ENCODE assay signal across 18 mouse cellular contexts in the genomic region with DNA sequence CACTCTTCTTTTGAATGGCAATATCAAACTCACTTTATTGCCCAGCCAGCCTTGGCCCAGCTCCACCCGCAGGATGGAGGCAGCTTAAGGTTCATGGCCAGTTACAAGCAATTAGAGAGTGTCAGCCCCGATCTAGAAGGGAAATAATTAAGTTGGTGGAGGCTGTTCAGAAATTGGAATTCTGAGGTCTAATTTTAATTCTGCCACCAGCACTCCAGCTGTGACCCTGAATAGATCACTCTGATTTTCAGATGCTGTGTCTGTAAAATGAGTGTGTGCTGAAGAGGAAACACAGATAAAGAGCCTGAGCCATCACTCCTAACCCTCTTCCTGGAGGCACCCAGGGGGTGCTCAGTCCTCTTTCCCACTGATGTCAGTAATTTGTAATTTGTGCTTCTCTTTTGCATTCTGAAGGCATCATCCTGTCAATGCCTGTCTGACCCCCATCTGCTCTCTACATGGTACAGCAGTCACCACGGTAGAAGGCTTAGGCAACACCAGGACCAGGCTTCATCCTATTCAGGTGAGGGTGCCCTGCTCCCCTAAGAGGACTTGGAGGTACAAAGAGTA. TPM values are rescaled to one million over a fixed set of nuclear protein-coding genes. Genes with fewer than 3 reads are reported as not detected.
A peak's percentile ranks its signal among the peaks of the same experiment; 100 is the strongest.
DNase-seq lines count a peak whose midpoint lies in the region; ATAC-seq and TF ChIP-seq lines count a peak whose summit lies in the region.
"Had no signal": no experiment of that assay in that cellular context is flagged by ENCODE, and none has a peak within 500 bp of the region (broad histone marks: within the 10 kb centered on the region; RNA-seq: fewer than 3 reads in every experiment).

No protein-coding gene starts in this region.

- TF ChIP-seq CTCF in hindbrain, postnatal 0 days (IDR thresholded peaks at IDR 0.05; ENCODE audit: low read depth) = no peak

- H3K4me1 ChIP-seq in midbrain, embryonic 12.5 days = peaks cover 10% of the 10 kb centered on the region
- no peaks in the 10 kb centered on the region for H3K4me1 ChIP-seq in midbrain, embryonic 11.5 days (ENCODE audit: control insufficient read depth, insufficient read depth, low read length)
- H3K4me1 ChIP-seq in forebrain, embryonic 12.5 days = peaks cover 10% of the 10 kb centered on the region
- H3K4me1 ChIP-seq in forebrain, embryonic 15.5 days = peaks cover 13% of the 10 kb centered on the region
- H3K4me1 ChIP-seq in hindbrain, postnatal 0 days (ENCODE audit: insufficient read depth, low read length) = peaks cover 4% of the 10 kb centered on the region; the same call in 1 of the 2 replicates
- H3K4me1 ChIP-seq: embryonic facial prominence, embryonic 15.5 days; liver, embryonic 15.5 days had no signal

- peak overlapping the region; percentile 49; the same call in 1 of the 2 replicates for H3K27ac ChIP-seq in midbrain, embryonic 12.5 days (replicated peaks)
- H3K27ac ChIP-seq in midbrain, embryonic 11.5 days (ENCODE audit: low read depth, low read length) = no peak overlapping the region
- H3K27ac ChIP-seq in forebrain, embryonic 12.5 days = peak overlapping the region; percentile 80
- peak overlapping the region; percentile 61 for H3K27ac ChIP-seq in forebrain, embryonic 15.5 days (replicated peaks)
- H3K27ac ChIP-seq in hindbrain, postnatal 0 days = no peak overlapping the region
- H3K27ac ChIP-seq: embryonic facial prominence, embryonic 15.5 days; liver, embryonic 15.5 days; stomach, postnatal 0 days had no signal

- 58% methylated on average over 3 of the region's 3 CpGs for WGBS in midbrain, embryonic 12.5 days
- 63% methylated on average over 3 of the region's 3 CpGs for WGBS in midbrain, embryonic 11.5 days
- WGBS in forebrain, embryonic 12.5 days = 45% methylated on average over 3 of the region's 3 CpGs
- WGBS in forebrain, embryonic 15.5 days = 13% methylated on average over 3 of the region's 3 CpGs
- 35% methylated on average over 3 of the region's 3 CpGs for WGBS in hindbrain, postnatal 0 days

- no peaks in the 10 kb centered on the region for H3K9me3 ChIP-seq in midbrain, embryonic 12.5 days
- no peaks in the 10 kb centered on the region for H3K9me3 ChIP-seq in midbrain, embryonic 11.5 days (ENCODE audit: control insufficient read depth, low read length)
- H3K9me3 ChIP-seq in forebrain, embryonic 12.5 days = no peaks in the 10 kb centered on the region
- no peaks in the 10 kb centered on the region for H3K9me3 ChIP-seq in forebrain, embryonic 15.5 days
- no peaks in the 10 kb centered on the region for H3K9me3 ChIP-seq in hindbrain, postnatal 0 days (ENCODE audit: low read length)
- H3K9me3 ChIP-seq: embryonic facial prominence, embryonic 15.5 days; G1E; liver, embryonic 15.5 days had no signal

- H3K27me3 ChIP-seq in midbrain, embryonic 12.5 days = no peaks in the 10 kb centered on the region
- no peaks in the 10 kb centered on the region for H3K27me3 ChIP-seq in midbrain, embryonic 11.5 days (ENCODE audit: control insufficient read depth, insufficient read depth, low read length)
- H3K27me3 ChIP-seq in forebrain, embryonic 12.5 days = no peaks in the 10 kb centered on the region
- H3K27me3 ChIP-seq in forebrain, embryonic 15.5 days = no peaks in the 10 kb centered on the region
- no peaks in the 10 kb centered on the region for H3K27me3 ChIP-seq in hindbrain, postnatal 0 days (ENCODE audit: insufficient read depth, low read length)
- H3K27me3 ChIP-seq: embryonic facial prominence, embryonic 15.5 days; liver, embryonic 15.5 days had no signal

- H3K9ac ChIP-seq in midbrain, embryonic 12.5 days (replicated peaks) = no peak overlapping the region
- no peak overlapping the region for H3K9ac ChIP-seq in midbrain, embryonic 11.5 days (ENCODE audit: low read length)
- H3K9ac ChIP-seq in forebrain, embryonic 12.5 days = no peak overlapping the region
- H3K9ac ChIP-seq in forebrain, embryonic 15.5 days (replicated peaks) = no peak overlapping the region
- no peak overlapping the region for H3K9ac ChIP-seq in hindbrain, postnatal 0 days (replicated peaks; ENCODE audit: low read length)
- H3K9ac ChIP-seq: embryonic facial prominence, embryonic 15.5 days; liver, embryonic 15.5 days had no signal

- no peak for DNase-seq in midbrain, embryonic 11.5 days (ENCODE audit: low spot score, missing footprints)
- peak; percentile 10 for DNase-seq in hindbrain, postnatal 0 days (ENCODE audit: low spot score)
- no peak for DNase-seq in B cell, adult 2 months
- no peak for DNase-seq in embryo, embryonic 9.5 days (ENCODE audit: extremely low spot score)
- DNase-seq: gastrocnemius, postnatal 10 days; heart, postnatal 10 days; right cerebral cortex, postnatal 25 days; thymus, postnatal 25 days had no signal

- ATAC-seq in midbrain, embryonic 12.5 days (ENCODE audit: low FRiP score, low read depth) = peak; percentile 65; the same call in 1 of the 2 replicates
- ATAC-seq in midbrain, embryonic 11.5 days (ENCODE audit: low FRiP score) = no peak; the same call in 1 of the 2 replicates
- ATAC-seq in forebrain, embryonic 12.5 days (ENCODE audit: low FRiP score) = peak; percentile 72
- peak; percentile 65 for ATAC-seq in forebrain, embryonic 15.5 days (replicated peaks)
- ATAC-seq in hindbrain, postnatal 0 days = peak; percentile 47; the same call in 1 of the 2 replicates
- ATAC-seq: CD4-positive, CD25-positive, alpha-beta regulatory T cell, adult 4 months; lung, postnatal 0 days had no signal

- H3K36me3 ChIP-seq in midbrain, embryonic 12.5 days = no peaks in the 10 kb centered on the region
- H3K36me3 ChIP-seq in midbrain, embryonic 11.5 days (ENCODE audit: control insufficient read depth, insufficient read depth, low read length) = no peaks in the 10 kb centered on the region
- no peaks in the 10 kb centered on the region for H3K36me3 ChIP-seq in forebrain, embryonic 12.5 days (replicated peaks)
- no peaks in the 10 kb centered on the region for H3K36me3 ChIP-seq in forebrain, embryonic 15.5 days
- no peaks in the 10 kb centered on the region for H3K36me3 ChIP-seq in hindbrain, postnatal 0 days (ENCODE audit: insufficient read depth, low read length)
- H3K36me3 ChIP-seq: embryonic facial prominence, embryonic 15.5 days; G1E; liver, embryonic 15.5 days had no signal

- H3K4me3 ChIP-seq in midbrain, embryonic 12.5 days = no peak overlapping the region
- no peak overlapping the region for H3K4me3 ChIP-seq in midbrain, embryonic 11.5 days (ENCODE audit: low read depth, low read length)
- no peak overlapping the region for H3K4me3 ChIP-seq in forebrain, embryonic 12.5 days (replicated peaks)
- no peak overlapping the region for H3K4me3 ChIP-seq in forebrain, embryonic 15.5 days
- H3K4me3 ChIP-seq in hindbrain, postnatal 0 days (ENCODE audit: low read length) = no peak overlapping the region
- H3K4me3 ChIP-seq: embryonic facial prominence, embryonic 15.5 days; liver, embryonic 15.5 days; myocyte had no signal

- H3K4me2 ChIP-seq in midbrain, embryonic 12.5 days (replicated peaks) = no peak overlapping the region
- H3K4me2 ChIP-seq in midbrain, embryonic 11.5 days = no peak overlapping the region
- H3K4me2 ChIP-seq in forebrain, embryonic 12.5 days = no peak overlapping the region
- H3K4me2 ChIP-seq in forebrain, embryonic 15.5 days (replicated peaks) = no peak overlapping the region
- H3K4me2 ChIP-seq in hindbrain, postnatal 0 days (ENCODE audit: low read depth, low read length) = no peak overlapping the region
- H3K4me2 ChIP-seq: embryonic facial prominence, embryonic 15.5 days; liver, embryonic 15.5 days had no signal

RNA-seq across cellular contexts. Expression of a gene that starts 17.1 kb away (rescaled TPM):
- 0.17 and 0.20 TPM in 2 replicates for polyA plus RNA-seq in midbrain, embryonic 12.5 days (2016; fragmentation: Nextera tagmentation; extraction: Ambion mirVana)
- polyA plus RNA-seq in midbrain, embryonic 11.5 days (2014; fragmentation: Nextera tagmentation; extraction: Ambion mirVana) = 0.15 and 0.18 TPM in 2 replicates
- 0.10 and 0.12 TPM in 2 replicates for polyA plus RNA-seq in forebrain, embryonic 12.5 days (2016; fragmentation: Nextera tagmentation; extraction: Ambion mirVana)
- 0.24 and 0.27 TPM in 2 replicates for polyA plus RNA-seq in forebrain, embryonic 15.5 days (2015; fragmentation: Nextera tagmentation; extraction: Ambion mirVana)
- total RNA-seq in hindbrain, postnatal 0 days (2014; rRNA removed) = 0.65 and 0.89 TPM in 2 replicates
- 0.41 and 0.52 TPM in 2 replicates for polyA plus RNA-seq in hindbrain, postnatal 0 days (2015; fragmentation: Nextera tagmentation; extraction: Ambion mirVana)
- polyA plus RNA-seq: G1E had no signal

RNA-seq across cellular contexts. Expression of a gene that starts 28.1 kb away (rescaled TPM):
- polyA plus RNA-seq in midbrain, embryonic 12.5 days (2016; fragmentation: Nextera tagmentation; extraction: Ambion mirVana) = 25.0 and 26.2 TPM in 2 replicates
- 18.1 and 21.7 TPM in 2 replicates for polyA plus RNA-seq in midbrain, embryonic 11.5 days (2014; fragmentation: Nextera tagmentation; extraction: Ambion mirVana)
- 25.7 and 27.6 TPM in 2 replicates for polyA plus RNA-seq in forebrain, embryonic 12.5 days (2016; fragmentation: Nextera tagmentation; extraction: Ambion mirVana)
- 30.0 and 30.7 TPM in 2 replicates for polyA plus RNA-seq in forebrain, embryonic 15.5 days (2015; fragmentation: Nextera tagmentation; extraction: Ambion mirVana)
- 26.0 and 27.7 TPM in 2 replicates for total RNA-seq in hindbrain, postnatal 0 days (2014; rRNA removed)
- polyA plus RNA-seq in hindbrain, postnatal 0 days (2015; fragmentation: Nextera tagmentation; extraction: Ambion mirVana) = 25.9 and 27.2 TPM in 2 replicates

RNA-seq across cellular contexts. Expression of a gene that starts 51.0 kb away (rescaled TPM):
- polyA plus RNA-seq in midbrain, embryonic 12.5 days (2016; fragmentation: Nextera tagmentation; extraction: Ambion mirVana) = 21.7 and 23.5 TPM in 2 replicates
- 30.3 and 30.5 TPM in 2 replicates for polyA plus RNA-seq in midbrain, embryonic 11.5 days (2014; fragmentation: Nextera tagmentation; extraction: Ambion mirVana)
- 26.8 and 29.3 TPM in 2 replicates for polyA plus RNA-seq in forebrain, embryonic 12.5 days (2016; fragmentation: Nextera tagmentation; extraction: Ambion mirVana)
- 9.5 and 10.1 TPM in 2 replicates for polyA plus RNA-seq in forebrain, embryonic 15.5 days (2015; fragmentation: Nextera tagmentation; extraction: Ambion mirVana)
- total RNA-seq in hindbrain, postnatal 0 days (2014; rRNA removed) = 3.5 TPM in 2 replicates
- 2.8 and 4.0 TPM in 2 replicates for polyA plus RNA-seq in hindbrain, postnatal 0 days (2015; fragmentation: Nextera tagmentation; extraction: Ambion mirVana)

Comparison
In these comparisons a context has a peak if more than half of its experiments do, and no peak if none do; other contexts are left out.
1. H3K27ac ChIP-seq: peak in midbrain, embryonic 12.5 days (single experiment), forebrain, embryonic 12.5 days (single experiment) and forebrain, embryonic 15.5 days (single experiment); none in midbrain, embryonic 11.5 days (single experiment) and hindbrain, postnatal 0 days (single experiment).